Mouse (Mus musculus) E14TG2a.4 (cell line): ENCODE results near the gene Casp4.

Source experiments
- CTCF ChIP-seq: conservative IDR thresholded peaks from 2 replicates; pipeline ENCODE4 v1.5.1; 2014; ENCODE audit warnings: low read length
- NANOG ChIP-seq: IDR thresholded peaks from 2 replicates; pipeline ENCODE4 v1.6.1; 2014; ENCODE audit warnings: borderline replicate concordance, low read length, mixed read lengths
- POU5F1 ChIP-seq: IDR thresholded peaks from 2 replicates; pipeline ENCODE4 v1.6.1; 2014; ENCODE audit warnings: low read length, borderline replicate concordance

DNA sequence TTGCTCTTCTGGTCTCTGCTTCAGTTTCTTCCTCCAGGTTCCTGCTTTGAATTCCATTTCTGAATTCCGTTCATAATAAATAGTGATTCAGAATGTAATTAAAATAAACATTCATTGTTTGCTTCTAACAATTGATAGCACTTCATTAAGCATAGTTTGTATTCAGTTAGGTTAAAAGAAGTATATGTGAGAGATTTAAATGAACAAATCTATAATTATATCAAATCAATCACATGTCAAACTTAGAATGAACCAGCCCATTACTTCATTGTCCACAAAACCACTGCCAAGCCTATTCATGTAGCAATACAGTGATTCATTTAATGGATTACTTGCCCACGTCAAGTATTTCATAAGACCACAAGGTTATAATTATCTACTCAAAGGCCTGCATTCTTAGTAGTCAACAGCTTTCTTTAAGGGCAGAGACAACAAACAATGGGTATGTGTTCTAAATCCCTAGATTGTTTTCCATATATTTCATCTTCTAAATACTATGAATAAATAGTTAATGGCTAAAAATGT, 44.6 kb upstream of the Casp4 start:
- TF ChIP-seq CTCF: no peak
- TF ChIP-seq NANOG: no peak
- no peak for TF ChIP-seq POU5F1
